Mouse (Mus musculus): Measurements from ENCODE around the gene Gm21818.
"Not testable (repeated sequence)": the region's sequence is repeated elsewhere in the genome, so short reads cannot be mapped to it uniquely, and the experiment has no call there.

GRCm38 (mm10) chr13:120223012-120223659 is 50.9 kb downstream of the Gm21818 start:
- TF ChIP-seq GATA1, TAL1 (IDR thresholded peaks at IDR 0.05; ENCODE audit: low read length): not testable (repeated sequence)

Data from erythroblast, embryonic 14.5 days (primary cell).